Mouse (Mus musculus) liver, postnatal 0 days (tissue): Measurements from ENCODE around the gene Mus81.

Experiments
- CTCF ChIP-seq: sonication (generic); IDR thresholded peaks from 2 replicates; pipeline ENCODE4 v1.5.1; 2016; ENCODE audit warnings: antibody characterized with exemption, low read depth
- EP300 ChIP-seq: IDR thresholded peaks from 2 replicates; pipeline ENCODE4 v1.6.1; 2016; ENCODE audit warnings: antibody characterized with exemption, low read depth, mild to moderate bottlenecking

DNA sequence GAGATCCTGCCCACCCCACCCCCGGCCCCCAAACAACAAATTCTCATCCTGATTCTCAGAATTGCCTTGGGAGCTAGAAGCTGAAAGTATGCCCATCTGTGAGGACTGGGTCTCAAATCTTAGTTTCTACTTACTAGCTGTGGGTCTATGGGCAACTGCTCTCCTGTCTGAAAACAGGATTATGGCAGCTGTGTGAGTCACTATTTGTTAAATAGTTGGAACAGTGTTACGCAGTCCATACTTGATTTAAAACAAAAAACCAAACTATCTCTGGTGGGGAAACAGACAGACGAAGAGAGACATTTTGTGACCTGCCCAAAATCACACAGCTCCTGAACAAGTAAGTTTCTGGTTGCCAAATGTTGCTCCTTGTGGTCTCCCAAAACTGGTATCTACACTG is 38.5 kb downstream of the Mus81 start:
- no peak for TF ChIP-seq CTCF
- TF ChIP-seq EP300 = no peak
